Mouse (Mus musculus) cerebellum, adult 8-10 months (tissue): ENCODE data around the gene Tmem132e.

Experiments used
- DNase-seq: peaks from one replicate; pipeline ENCODE4 v3.0.0; 2022

Tmem132e gene

GRCm38 (mm10) chr11:82388371-82389313 is at the start of gene Tmem132e:
Gene Tmem132e (plus strand): TSS chr11:82388900.
- peak; percentile 27 for DNase-seq

DNA sequence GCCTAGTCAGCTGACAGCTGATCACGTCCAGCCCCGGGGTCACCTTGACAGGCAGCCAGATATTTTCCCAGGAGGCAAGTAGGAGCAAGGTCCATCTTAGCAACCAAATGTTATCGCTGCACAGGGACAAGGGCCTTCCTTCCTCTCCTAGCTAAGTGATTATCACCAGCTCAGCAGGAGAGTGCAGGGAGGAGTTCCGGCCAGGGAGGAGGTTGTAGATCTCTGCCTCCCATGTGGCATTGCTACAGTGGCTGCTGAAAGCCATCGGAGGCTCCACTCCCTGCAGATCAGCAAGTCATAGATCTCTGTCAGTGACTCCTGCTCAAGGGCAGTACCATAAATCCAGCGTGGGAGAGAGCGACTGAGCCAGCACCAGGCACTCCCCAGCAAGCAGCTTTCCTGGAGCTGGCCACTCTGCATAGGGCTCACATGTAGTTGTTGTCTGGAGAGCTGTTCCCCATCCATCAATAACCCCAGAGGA is 48.7 kb upstream of the Tmem132e start:
- peak; percentile 1 for DNase-seq

DNA sequence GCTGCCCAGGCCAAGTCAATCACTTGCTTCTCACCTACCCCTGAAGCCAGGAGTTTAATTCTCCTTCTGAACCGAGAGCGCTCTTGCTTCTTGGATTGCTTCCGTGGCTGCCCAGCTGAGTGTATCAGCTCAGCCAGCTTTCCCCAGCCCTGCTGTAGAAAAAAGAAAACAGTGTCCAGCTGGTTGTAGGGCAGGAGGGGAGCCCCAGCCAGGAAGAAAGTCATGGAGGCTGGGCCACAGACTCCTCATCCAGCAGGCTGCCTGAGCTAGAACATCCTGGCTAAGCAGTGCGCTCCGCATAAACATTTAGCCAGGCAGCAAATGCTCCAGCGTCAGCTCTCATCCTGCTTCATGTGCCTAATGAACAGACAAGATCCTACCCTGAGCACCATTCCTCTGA is 48.3 kb upstream of the Tmem132e start:
- DNase-seq: no peak

DNA sequence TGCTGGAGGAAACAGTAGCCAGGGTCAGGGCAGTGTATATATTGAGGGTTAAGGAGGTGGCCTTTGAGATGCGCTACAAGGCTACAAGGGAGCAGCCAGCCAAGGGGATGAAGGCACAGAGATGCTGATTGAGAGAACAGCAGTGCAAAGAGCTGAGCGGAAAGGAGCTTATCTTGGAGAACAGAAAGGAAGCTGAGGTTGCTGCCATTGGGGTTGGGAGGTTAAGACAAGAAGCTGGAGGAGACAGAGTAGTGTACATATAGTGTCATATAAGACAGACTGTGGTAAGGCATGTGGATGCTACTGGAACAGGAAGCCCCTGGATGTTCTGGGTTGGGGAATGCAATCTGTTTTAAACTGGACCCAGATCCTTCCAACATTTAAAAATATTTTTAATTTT is 47.8 kb upstream of the Tmem132e start:
- no peak for DNase-seq

DNA sequence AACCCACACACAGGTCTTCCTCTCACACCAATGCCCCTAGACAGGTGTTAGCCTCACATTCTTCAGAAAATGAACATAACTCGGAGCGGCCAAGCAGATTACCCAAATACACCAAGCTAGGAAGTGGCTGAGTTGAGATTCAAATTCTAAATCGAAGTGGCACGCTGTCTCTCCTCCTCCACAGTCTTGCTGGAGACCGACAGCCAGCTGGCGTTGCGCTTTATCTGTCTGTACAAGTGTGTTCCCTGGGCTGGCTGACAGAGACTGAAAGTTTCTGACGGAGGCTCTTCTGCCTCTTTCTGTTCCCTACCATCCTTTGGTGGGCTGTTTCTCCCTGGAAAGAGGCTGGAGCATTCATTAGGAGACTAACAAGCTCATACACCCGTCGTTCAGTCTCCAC is 37.7 kb upstream of the Tmem132e start:
- no peak for DNase-seq

GRCm38 (mm10) chr11:82370151-82370550 is 18.5 kb upstream of the Tmem132e start:
- DNase-seq: no peak

DNA sequence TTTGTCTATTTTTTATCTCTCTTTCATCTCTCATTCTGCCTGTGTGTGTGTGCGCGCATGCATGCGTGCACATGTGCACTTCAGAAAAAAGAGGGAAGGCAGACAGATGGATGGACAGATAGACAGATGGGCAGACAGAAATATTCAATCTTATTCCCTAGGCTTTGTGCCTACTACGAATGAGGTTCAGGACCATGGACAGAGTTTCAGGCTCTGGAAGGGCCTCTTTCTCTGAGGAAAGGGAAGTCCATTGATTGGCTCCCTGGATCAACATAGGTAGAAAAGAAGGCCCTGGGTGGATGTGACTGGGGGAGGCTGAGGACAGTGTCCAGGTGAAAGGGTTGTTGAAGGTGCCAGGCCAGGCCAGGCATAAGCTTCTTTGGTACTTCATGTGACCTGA is 17.1 kb upstream of the Tmem132e start:
- DNase-seq: no peak

DNA sequence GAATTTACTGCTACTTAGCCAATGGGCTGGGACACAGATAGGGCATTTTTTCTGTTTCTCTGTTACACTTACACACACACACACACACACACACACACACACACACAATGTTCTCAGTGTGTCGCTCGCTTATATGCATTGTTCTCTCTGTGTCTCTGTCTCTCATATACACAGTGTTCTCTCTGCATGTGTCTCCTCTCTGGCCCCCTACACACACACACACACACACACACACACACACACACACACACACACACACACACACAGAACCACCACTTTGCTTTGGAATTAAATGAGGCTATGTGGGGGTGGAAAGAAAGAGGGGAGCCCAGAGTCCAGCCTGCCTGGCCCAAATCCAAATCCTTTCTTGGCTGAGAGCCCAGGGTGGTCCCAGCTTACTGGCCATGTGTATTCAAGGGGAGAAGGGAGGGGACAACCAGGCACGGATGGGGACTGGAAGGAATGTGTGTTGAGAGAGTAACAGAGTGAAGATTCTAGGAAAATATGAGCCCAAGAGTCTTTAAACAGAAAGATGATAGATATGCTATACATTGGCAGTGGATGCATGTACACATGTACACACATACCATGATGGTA is 8.0 kb upstream of the Tmem132e start:
- DNase-seq: no peak

DNA sequence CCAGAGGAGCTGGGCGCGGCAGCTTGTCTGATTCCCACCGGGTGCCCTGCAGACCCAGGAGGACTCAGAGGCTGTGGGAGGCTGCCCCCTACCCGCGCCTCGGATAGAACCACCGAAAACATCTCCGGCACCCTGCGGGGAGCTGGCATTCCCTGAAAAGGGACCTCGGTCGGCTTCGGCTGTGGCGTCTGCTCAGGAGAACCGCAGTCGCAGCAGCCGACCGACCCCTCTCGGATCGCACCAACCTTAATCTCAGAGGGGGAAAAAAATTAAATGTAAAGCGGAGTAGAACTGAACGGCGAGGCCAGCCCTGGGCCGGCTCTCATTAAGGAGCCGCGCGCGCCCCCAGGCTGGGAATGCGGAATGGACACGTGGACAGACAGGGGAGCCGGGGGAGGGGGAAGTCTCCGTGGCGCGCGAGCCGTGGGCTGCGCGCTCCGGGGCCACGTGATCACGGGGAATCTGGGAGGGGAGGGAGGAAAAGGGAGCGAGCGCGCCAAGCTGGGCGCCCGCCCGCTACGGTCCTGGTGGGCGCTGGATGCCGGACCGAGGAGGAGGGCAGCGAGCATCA is 1.6 kb upstream of the Tmem132e start:
- peak; percentile 60 for DNase-seq

DNA sequence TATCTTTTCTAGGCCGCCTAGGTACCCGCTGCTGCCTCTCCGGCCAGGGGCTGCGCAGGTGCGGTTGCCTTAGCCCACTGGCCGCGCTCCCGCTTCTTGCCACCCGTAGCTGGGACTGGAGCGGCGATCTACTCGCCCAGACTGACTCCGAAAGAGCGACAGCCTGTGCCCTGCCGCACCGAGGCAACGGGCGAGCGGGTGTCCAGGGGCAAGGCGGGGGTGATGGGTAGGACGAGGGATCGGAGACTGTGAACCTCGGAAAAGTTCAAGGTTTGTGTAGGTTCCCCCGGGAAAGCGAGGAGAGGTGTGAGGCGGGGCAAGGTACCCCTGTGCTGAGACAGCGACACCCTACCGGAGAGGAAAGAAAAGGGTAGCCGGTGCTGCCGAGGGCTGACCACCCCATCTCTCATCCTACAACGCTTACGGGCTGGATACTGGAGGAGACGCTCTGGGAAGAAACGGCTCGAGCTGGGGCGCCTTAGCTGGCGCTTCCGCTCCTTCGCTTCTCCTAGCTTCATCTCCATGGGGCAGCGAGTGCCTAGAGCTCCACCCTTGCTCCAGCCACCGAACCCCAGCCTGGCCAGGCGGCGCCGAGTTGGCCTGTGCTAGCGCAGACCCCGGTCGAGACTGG is 874 bp upstream of the Tmem132e start:
- DNase-seq: peak; percentile 30

- DNase-seq: peak; percentile 25
Observed at GRCm38 (mm10) chr11:82389396-82390291, 944 bp downstream of the Tmem132e start.

DNA sequence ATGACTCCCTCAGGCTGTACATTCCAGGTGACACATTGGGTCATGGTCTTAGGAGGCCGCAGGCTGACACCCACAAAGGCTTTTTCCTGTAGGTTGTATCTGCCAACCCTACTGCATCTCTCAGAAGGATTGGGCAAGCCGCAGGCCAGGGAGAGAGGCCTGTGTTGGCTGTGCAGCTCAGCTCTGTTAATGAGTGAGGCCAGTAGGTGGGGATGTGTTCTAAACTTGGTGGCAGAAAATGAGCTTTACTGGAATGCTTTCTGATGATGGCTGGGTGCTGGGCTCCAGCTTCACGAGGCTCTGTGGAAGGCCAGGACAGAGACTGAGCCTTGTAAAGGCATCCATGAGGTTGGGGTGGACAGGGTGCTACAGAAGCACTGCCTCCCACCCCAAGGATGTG is 3.6 kb downstream of the Tmem132e start:
- DNase-seq: peak; percentile 20

DNA sequence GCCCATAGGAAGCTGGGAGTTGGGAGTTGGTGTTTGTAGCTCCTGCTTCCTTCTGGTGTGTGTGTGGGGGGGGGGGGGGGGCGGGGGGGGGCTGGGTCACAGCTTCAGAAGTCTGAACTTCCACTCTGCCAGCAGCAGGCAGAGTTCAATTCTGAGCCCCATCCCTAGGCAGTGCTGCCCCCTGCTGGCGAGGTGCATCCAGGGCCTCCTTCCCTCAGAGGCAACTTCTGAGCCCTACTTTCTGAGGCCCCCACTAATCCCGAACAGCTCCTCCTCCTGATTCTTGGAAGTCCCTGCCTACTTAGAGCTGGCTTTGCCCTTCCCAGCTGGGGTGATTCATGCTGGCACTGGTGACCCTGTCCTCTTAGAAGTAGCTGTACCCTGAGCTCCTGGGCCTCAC is 10.9 kb downstream of the Tmem132e start:
- DNase-seq: no peak

GRCm38 (mm10) chr11:82405641-82406040 is 16.9 kb downstream of the Tmem132e start:
- DNase-seq: no peak

- DNase-seq: no peak
Observed at GRCm38 (mm10) chr11:82406358-82407221, 17.9 kb downstream of the Tmem132e start.

DNA sequence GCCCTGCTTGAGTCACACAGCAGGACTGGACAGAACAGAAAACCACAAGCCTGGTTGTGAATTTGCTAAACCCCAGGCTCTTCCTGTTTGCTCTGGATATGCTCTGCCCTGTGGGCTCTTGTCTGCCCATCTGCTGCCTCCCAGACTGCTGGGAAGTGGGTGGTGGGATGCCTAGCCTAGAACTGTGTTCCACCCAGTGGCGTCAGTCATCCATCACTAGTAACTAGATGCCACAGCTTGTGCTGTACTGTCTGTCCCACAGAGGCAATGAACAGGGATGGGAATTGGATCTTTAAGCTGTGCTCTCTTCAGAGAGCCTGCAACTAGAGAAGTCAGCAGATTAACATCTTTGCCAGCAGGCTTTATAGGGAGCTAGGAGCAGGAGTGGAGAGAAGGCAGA is 23.8 kb downstream of the Tmem132e start:
- no peak for DNase-seq

- no peak for DNase-seq
Observed at GRCm38 (mm10) chr11:82418337-82419041, 29.8 kb downstream of the Tmem132e start.

GRCm38 (mm10) chr11:82421909-82422308 is 33.2 kb downstream of the Tmem132e start:
- DNase-seq: no peak

- no peak for DNase-seq
Observed at GRCm38 (mm10) chr11:82423521-82423920, 34.8 kb downstream of the Tmem132e start.

GRCm38 (mm10) chr11:82428801-82429200 is 40.1 kb downstream of the Tmem132e start:
- DNase-seq: no peak
